Mouse (Mus musculus) kidney, embryonic 14.5 days (tissue): ENCODE data around the gene Kiss1r. TPM values are rescaled to one million over a fixed set of nuclear protein-coding genes. Genes with fewer than 3 reads are reported as not detected.
"Not testable (repeated sequence)": the region's sequence is repeated elsewhere in the genome, so short reads cannot be mapped to it uniquely, and the experiment has no call there.

Experiments used
- ATAC-seq: fragments of 200-750 bp; cut with Nextera tagmentation; 2 replicates; pipeline ENCODE4 v1.8.0; 2017; ENCODE audit warnings: moderate number of reproducible peaks, mild to moderate bottlenecking, moderate TSS enrichment, moderate library complexity; ENCODE audit not compliant: low FRiP score, low TSS enrichment
- H3K27ac ChIP-seq: fragments of 300-500 bp; sonication (generic); 2 replicates; pipeline ENCODE4 v1.5.1; 2014; ENCODE audit warnings: low read depth, mild to moderate bottlenecking, low read length, moderate library complexity, mixed read lengths
- H3K27me3 ChIP-seq: fragments of 300-500 bp; sonication (generic); 2 replicates; pipeline ENCODE4 v1.6.1; 2014; ENCODE audit warnings: mild to moderate bottlenecking, low read length; ENCODE audit not compliant: control insufficient read depth, insufficient read depth
- H3K36me3 ChIP-seq: fragments of 300-500 bp; sonication (generic); 2 replicates; pipeline ENCODE4 v1.6.1; 2014; ENCODE audit warnings: low read length, mixed read lengths; ENCODE audit not compliant: control insufficient read depth, insufficient read depth
- H3K4me1 ChIP-seq: fragments of 300-500 bp; sonication (generic); 2 replicates; pipeline ENCODE4 v1.6.1; 2014; ENCODE audit warnings: low read length, mixed read lengths; ENCODE audit not compliant: control insufficient read depth, insufficient read depth
- H3K4me2 ChIP-seq: fragments of 300-500 bp; sonication (generic); replicated peaks from 2 replicates; pipeline ENCODE4 v1.6.1; 2014; ENCODE audit warnings: low read depth, mild to moderate bottlenecking, low read length
- H3K4me3 ChIP-seq: fragments of 300-500 bp; sonication (generic); 2 replicates; pipeline ENCODE4 v1.5.1; 2014; ENCODE audit warnings: mild to moderate bottlenecking, low read length
- H3K9ac ChIP-seq: fragments of 300-500 bp; sonication (generic); 2 replicates; pipeline ENCODE4 v1.6.1; 2014; ENCODE audit warnings: low read depth, mild to moderate bottlenecking, low read length, moderate library complexity
- H3K9me3 ChIP-seq: fragments of 300-500 bp; sonication (generic); 2 replicates; pipeline ENCODE4 v1.6.1; 2016; ENCODE audit warnings: low read length; ENCODE audit not compliant: control insufficient read depth
- WGBS: fragments of 180-500 bp; shearing (Covaris S2); extraction: QIAGEN DNeasy Blood & Tissue Kit; methylation state at CpG from one replicate; pipeline ENCODE4 v1.1.7; 2014; 5-methylcytosine and 5-hydroxymethylcytosine counted together
- polyA plus RNA-seq: library from polyadenylated mRNA; unstranded; fragments of >200 nt; fragmentation: Nextera tagmentation; extraction: Ambion mirVana; gene quantifications from 2 replicates; pipeline ENCODE4 v1.2.1, GENCODE M21; 2014

The Kiss1r gene
- polyA plus RNA-seq, 1 experiment from 2014 or later: 0.47 TPM

GRCm38 (mm10) chr10:79950661-79951060 lies 33.9 kb downstream of the Kiss1r start:
- ATAC-seq: no peak
- Histone ChIP-seq H3K4me1 (peaks cover 21% of the 10 kb centered on the region), H3K36me3 (peaks cover 47% of the 10 kb centered on the region), H3K9ac (no peak overlapping the region), H3K27ac (no peak overlapping the region), H3K9me3 (no peaks in the 10 kb centered on the region), H3K4me3 (no peak overlapping the region), H3K4me2 (no peak overlapping the region), H3K27me3 (no peaks in the 10 kb centered on the region)
- 85% methylated on average over 18 of the region's 18 CpGs for WGBS

GRCm38 (mm10) chr10:79953946-79954345 lies 37.2 kb downstream of the Kiss1r start:
- Histone ChIP-seq H3K9me3 (no peaks in the 10 kb centered on the region), H3K4me1 (peaks cover 10% of the 10 kb centered on the region; the same call in 1 of the 2 replicates), H3K36me3 (peaks cover 40% of the 10 kb centered on the region), H3K27ac (no peak overlapping the region), H3K9ac (no peak overlapping the region), H3K4me2 (no peak overlapping the region), H3K27me3 (no peaks in the 10 kb centered on the region; the same call in 1 of the 2 replicates), H3K4me3 (no peak overlapping the region)
- 87% methylated on average over 6 of the region's 6 CpGs for WGBS
- ATAC-seq: no peak

- Histone ChIP-seq H3K4me3 (no peak overlapping the region), H3K36me3 (peaks cover 23% of the 10 kb centered on the region), H3K9me3 (no peaks in the 10 kb centered on the region), H3K27me3 (no peaks in the 10 kb centered on the region; the same call in 1 of the 2 replicates), H3K4me1 (peaks cover 11% of the 10 kb centered on the region), H3K9ac (0 out of 2 replicates have a peak overlapping the region, but pooled peaks have one; percentile 25), H3K27ac (no peak overlapping the region), H3K4me2 (no peak overlapping the region)
- no peak for ATAC-seq
- WGBS: 74% methylated on average over 9 of the region's 9 CpGs
Observed at GRCm38 (mm10) chr10:79955691-79956090, 38.9 kb downstream of the Kiss1r start.

- peaks cover 13% of the 10 kb centered on the region for H3K36me3 ChIP-seq
- ATAC-seq: no peak
- peaks cover 19% of the 10 kb centered on the region for H3K4me1 ChIP-seq
- no peak overlapping the region for H3K4me3 ChIP-seq
- H3K4me2 ChIP-seq: no peak overlapping the region
- no peak overlapping the region for H3K27ac ChIP-seq
- WGBS: 30% methylated on average over 4 of the region's 4 CpGs
- no peaks in the 10 kb centered on the region; the same call in 1 of the 2 replicates for H3K27me3 ChIP-seq
- peak overlapping the region; percentile 25; the same call in 1 of the 2 replicates for H3K9ac ChIP-seq
- H3K9me3 ChIP-seq: no peaks in the 10 kb centered on the region
Observed at GRCm38 (mm10) chr10:79956643-79957154, 39.9 kb downstream of the Kiss1r start.

- peaks cover 15% of the 10 kb centered on the region; the same call in 1 of the 2 replicates for H3K36me3 ChIP-seq
- WGBS: 7% methylated on average over 21 of the region's 21 CpGs
- peaks cover 19% of the 10 kb centered on the region for H3K4me1 ChIP-seq
- no peak overlapping the region for H3K4me2 ChIP-seq
- no peak overlapping the region for H3K4me3 ChIP-seq
- no peaks in the 10 kb centered on the region for H3K9me3 ChIP-seq
- H3K9ac ChIP-seq: no peak overlapping the region
- H3K27ac ChIP-seq: no peak overlapping the region
- H3K27me3 ChIP-seq: no peaks in the 10 kb centered on the region; the same call in 1 of the 2 replicates
- ATAC-seq: 0 out of 2 replicates have a peak, but pooled peaks have one; percentile 10
Observed at GRCm38 (mm10) chr10:79958140-79958816, 41.5 kb downstream of the Kiss1r start.

GRCm38 (mm10) chr10:79959412-79959811 lies 42.6 kb downstream of the Kiss1r start:
- WGBS: 36% methylated on average over 10 of the region's 10 CpGs
- Histone ChIP-seq H3K36me3 (peaks cover 24% of the 10 kb centered on the region), H3K4me3 (peak overlapping the region; percentile 73), H3K4me1 (peaks cover 19% of the 10 kb centered on the region), H3K4me2 (peak overlapping the region; percentile 90; the same call in 1 of the 2 replicates)
- not testable (repeated sequence) for ATAC-seq, H3K9me3 ChIP-seq, H3K27me3 ChIP-seq, H3K27ac ChIP-seq, H3K9ac ChIP-seq

- peaks cover 30% of the 10 kb centered on the region for H3K36me3 ChIP-seq
- H3K9me3 ChIP-seq: no peaks in the 10 kb centered on the region
- H3K27ac ChIP-seq: peak within 1 kb of the TSS; percentile 34; the same call in 1 of the 2 replicates
- peak; percentile 95 for ATAC-seq
- H3K4me3 ChIP-seq: peak within 1 kb of the TSS; percentile 73
- H3K4me2 ChIP-seq: peak within 1 kb of the TSS; percentile 90
- WGBS: under 1% methylated on average over 61 of the region's 61 CpGs
- H3K4me1 ChIP-seq: peaks cover 19% of the 10 kb centered on the region
- H3K27me3 ChIP-seq: no peaks in the 10 kb centered on the region; the same call in 1 of the 2 replicates
- H3K9ac ChIP-seq: peak within 1 kb of the TSS; percentile 90
Observed at GRCm38 (mm10) chr10:79959847-79960601, 43.3 kb downstream of the Kiss1r start, which contains the start of gene Wdr18. Wdr18 (plus strand) TSS chr10:79960152.

- Histone ChIP-seq H3K27me3 (no peaks in the 10 kb centered on the region; the same call in 1 of the 2 replicates), H3K36me3 (peaks cover 37% of the 10 kb centered on the region), H3K9ac (peak overlapping the region; percentile 90), H3K4me3 (peak overlapping the region; percentile 73), H3K27ac (no peak overlapping the region), H3K4me1 (peaks cover 19% of the 10 kb centered on the region), H3K4me2 (peak overlapping the region; percentile 90), H3K9me3 (no peaks in the 10 kb centered on the region)
- ATAC-seq: no peak
- 14% methylated on average over 10 of the region's 10 CpGs for WGBS
Observed at GRCm38 (mm10) chr10:79960671-79961294, 44.0 kb downstream of the Kiss1r start.
